Mouse (Mus musculus) heart, adult 2 months (tissue): ENCODE data around the gene Ciz1.

Experiments
- CTCF ChIP-seq: fragments of 200-600 bp; IDR thresholded peaks from 2 replicates; pipeline ENCODE4 v1.8.1; 2022; ENCODE audit warnings: antibody characterized with exemption, mild to moderate bottlenecking, moderate library complexity
- EP300 ChIP-seq: fragments of 200-500 bp; IDR thresholded peaks from 2 replicates; pipeline ENCODE4 v1.6.1; 2011; ENCODE audit warnings: low read depth, low read length, control low read depth; ENCODE audit not compliant: insufficient read depth
- POLR2A ChIP-seq: fragments of 200-500 bp; IDR thresholded peaks from 2 replicates; pipeline ENCODE4 v1.6.1; 2011; ENCODE audit warnings: mild to moderate bottlenecking, low read depth, low read length, control low read depth; ENCODE audit not compliant: insufficient read depth

GRCm38 (mm10) chr2:32381141-32381774 is 29.1 kb downstream of the Ciz1 start:
- TF ChIP-seq EP300 = 0 out of 2 replicates have a peak, but pooled peaks have one; percentile 5
- no peak for TF ChIP-seq POLR2A
- no peak for TF ChIP-seq CTCF
